Mouse (Mus musculus) c-Kit-positive CD71-positive TER-119-negative erythroid progenitor cells, embryonic 14.5 days (primary cell): ENCODE results near the gene Gm10378.
"Not testable (repeated sequence)": the region's sequence is repeated elsewhere in the genome, so short reads cannot be mapped to it uniquely, and the experiment has no call there.

Experiments
- DNase-seq: peaks from one replicate; pipeline ENCODE4 v3.0.0-alpha.2; 2013; ENCODE audit warnings: low read depth

Gm10378 gene

GRCm38 (mm10) chr14:42655638-42656037 is at the start of gene Gm10378:
Gene Gm10378 (plus strand): TSS chr14:42655938.
- DNase-seq = not testable (repeated sequence)

- not testable (repeated sequence) for DNase-seq
These were observed 13.9 kb upstream of the Gm10378 start, which contains the start of gene Gm3633 for GRCm38 (mm10) chr14:42641817-42642216. Gene Gm3633 (minus strand): TSS chr14:42641917.
